Mouse (Mus musculus) liver, postnatal 0 days (tissue): ENCODE data around the gene Chpf2.

Source experiments
- CTCF ChIP-seq: sonication (generic); IDR thresholded peaks from 2 replicates; pipeline ENCODE4 v1.5.1; 2016; ENCODE audit warnings: antibody characterized with exemption, low read depth
- EP300 ChIP-seq: IDR thresholded peaks from 2 replicates; pipeline ENCODE4 v1.6.1; 2016; ENCODE audit warnings: antibody characterized with exemption, low read depth, mild to moderate bottlenecking

DNA sequence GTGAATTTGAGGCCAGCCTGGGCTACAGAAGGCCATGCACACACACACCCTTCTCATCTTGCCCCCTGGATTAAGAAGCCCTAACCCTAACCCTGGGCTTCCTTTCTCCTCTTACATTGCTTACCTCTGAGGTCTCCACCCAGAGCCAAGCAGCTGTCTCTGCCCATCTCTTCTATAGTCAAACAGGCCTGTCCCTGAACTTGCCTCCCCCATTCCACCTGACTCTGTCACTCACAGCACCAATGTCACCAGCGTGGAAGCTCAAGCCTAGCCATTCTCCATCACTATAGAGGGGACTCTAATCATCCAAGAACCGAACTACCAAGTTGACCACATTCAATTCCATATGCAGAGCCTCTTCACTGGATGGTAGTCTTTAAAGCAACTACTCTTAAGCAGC is 13.7 kb downstream of the Chpf2 start:
- TF ChIP-seq CTCF: no peak
- TF ChIP-seq EP300: no peak
